ENCODE assay signal across 10 mouse cellular contexts in genomic region chr14:79021725-79022124, GRCm38 (mm10).
DNase-seq lines count a peak whose midpoint lies in the region; ATAC-seq and TF ChIP-seq lines count a peak whose summit lies in the region.
"Had no signal": no experiment of that assay in that cellular context is flagged by ENCODE, and none has a peak within 500 bp of the region (broad histone marks: within the 10 kb centered on the region; RNA-seq: fewer than 3 reads in every experiment).

No protein-coding gene starts in this region.

- H3K9me3 ChIP-seq in liver, embryonic 12.5 days (replicated peaks): no peaks in the 10 kb centered on the region
- H3K9me3 ChIP-seq: heart, embryonic 12.5 days; midbrain, embryonic 12.5 days had no signal

- H3K36me3 ChIP-seq in liver, embryonic 12.5 days: no peaks in the 10 kb centered on the region
- H3K36me3 ChIP-seq: heart, embryonic 12.5 days; midbrain, embryonic 12.5 days had no signal

- TF ChIP-seq CTCF in brain, embryonic 14.5 days (IDR thresholded peaks at IDR 0.05; ENCODE audit: borderline replicate concordance, extremely low read depth, insufficient read depth, insufficient read length): no peak

- H3K4me1 ChIP-seq in liver, embryonic 12.5 days: no peaks in the 10 kb centered on the region

- no peaks in the 10 kb centered on the region for H3K27me3 ChIP-seq in liver, embryonic 12.5 days (replicated peaks)
- H3K27me3 ChIP-seq: heart, embryonic 12.5 days; midbrain, embryonic 12.5 days had no signal

- intact Hi-C loops in gastrocnemius, postnatal 36 days (cut with DNase I): no loop called here

- ATAC-seq in liver, embryonic 12.5 days: no peak

- 64% methylated on average over 7 of the region's 7 CpGs for WGBS in liver, embryonic 12.5 days (ENCODE audit: insufficient replicate concordance)

- H3K9ac ChIP-seq in liver, embryonic 12.5 days: no peak overlapping the region
- H3K9ac ChIP-seq: heart, embryonic 12.5 days; midbrain, embryonic 12.5 days had no signal

- peak; percentile 10 for DNase-seq in gastrocnemius, postnatal 25 days
- no peak for DNase-seq in gastrocnemius, postnatal 36 days
- DNase-seq in ovary, adult 18-20 months (ENCODE audit: low spot score): peak; percentile 58
- DNase-seq in ovary, postnatal 14 days (ENCODE audit: low spot score): no peak
- DNase-seq in brain, embryonic 14.5 days (ENCODE audit: low read depth): peak; percentile 53
- peak; percentile 37 for DNase-seq in retina, embryonic 14.5 days (ENCODE audit: low spot score)
- DNase-seq in lung, postnatal 25 days (ENCODE audit: low spot score): no peak

- H3K4me2 ChIP-seq in liver, embryonic 12.5 days: no peak overlapping the region
- H3K4me2 ChIP-seq: heart, embryonic 12.5 days; midbrain, embryonic 12.5 days had no signal

- H3K27ac ChIP-seq in liver, embryonic 12.5 days: no peak overlapping the region
- H3K27ac ChIP-seq: midbrain, embryonic 12.5 days had no signal

- H3K4me3 ChIP-seq in liver, embryonic 12.5 days: no peak overlapping the region
- H3K4me3 ChIP-seq: heart, embryonic 12.5 days; midbrain, embryonic 12.5 days had no signal

- TF ChIP-seq POLR2A in brain, embryonic 14.5 days (IDR thresholded peaks at IDR 0.05; ENCODE audit: borderline replicate concordance, extremely low read depth, insufficient read depth, insufficient read length, poor library complexity, severe bottlenecking): no peak

Comparison
In these comparisons a context has a peak if more than half of its experiments do, and no peak if none do; other contexts are left out.
1. DNase-seq: peak in gastrocnemius, postnatal 25 days (single experiment), ovary, adult 18-20 months (single experiment), brain, embryonic 14.5 days (single experiment) and retina, embryonic 14.5 days (single experiment); none in gastrocnemius, postnatal 36 days (0 of 2), ovary, postnatal 14 days (single experiment) and lung, postnatal 25 days (single experiment).